Mouse (Mus musculus): ENCODE measurements around the gene Casq1. TPM values are rescaled to one million over a fixed set of nuclear protein-coding genes. Genes with fewer than 3 reads are reported as not detected.

Gene Casq1
- polyA plus RNA-seq, 1 experiment from 2014 or later = 2.4 TPM

DNA sequence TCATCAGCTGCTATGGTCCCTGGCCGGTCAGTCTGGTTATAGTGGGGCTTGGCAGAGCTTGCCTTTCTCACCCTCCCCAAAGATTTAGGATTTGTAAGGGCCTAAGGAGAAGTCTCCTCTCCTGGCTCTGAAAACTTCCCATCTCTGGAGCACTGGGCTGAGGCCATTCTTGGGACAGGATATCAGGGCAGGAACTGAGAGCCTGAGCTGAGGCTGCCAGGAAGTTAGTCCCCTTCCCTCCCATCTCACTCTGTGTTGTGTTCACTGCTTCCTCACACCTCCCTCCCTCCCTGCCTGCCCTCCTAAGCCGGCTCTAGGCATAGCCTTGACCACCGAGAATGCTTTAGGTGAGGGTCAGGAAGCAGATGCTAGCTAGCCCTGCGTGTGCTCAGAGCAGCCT is 16.1 kb downstream of the Casq1 start:
- H3K9ac ChIP-seq (ENCODE audit: low read depth, low read length) = 0 out of 2 replicates have a peak overlapping the region, but pooled peaks have one; percentile 5
- H3K36me3 ChIP-seq (ENCODE audit: insufficient read depth, low read length) = peaks cover 14% of the 10 kb centered on the region; the same call in 1 of the 2 replicates
- H3K27ac ChIP-seq = peak overlapping the region; percentile 79
- DNase-seq (ENCODE audit: low spot score) = peak; percentile 62
- no peak for ATAC-seq (replicated peaks; ENCODE audit: low FRiP score, low read depth)
- H3K4me3 ChIP-seq (replicated peaks; ENCODE audit: low read depth, low read length) = no peak overlapping the region
- no peak for TF ChIP-seq CTCF (IDR thresholded peaks at IDR 0.05; ENCODE audit: low read depth)
- H3K4me2 ChIP-seq (ENCODE audit: low read length) = 0 out of 2 replicates have a peak overlapping the region, but pooled peaks have one; percentile 9
- H3K9me3 ChIP-seq (replicated peaks; ENCODE audit: low read length) = no peaks in the 10 kb centered on the region
- H3K27me3 ChIP-seq (ENCODE audit: insufficient read depth, low read length) = no peaks in the 10 kb centered on the region
- 14% methylated on average over 4 of the region's 4 CpGs for whole genome bisulfite sequencing
- H3K4me1 ChIP-seq (replicated peaks; ENCODE audit: insufficient read depth, low read length) = peaks cover 53% of the 10 kb centered on the region

DNA sequence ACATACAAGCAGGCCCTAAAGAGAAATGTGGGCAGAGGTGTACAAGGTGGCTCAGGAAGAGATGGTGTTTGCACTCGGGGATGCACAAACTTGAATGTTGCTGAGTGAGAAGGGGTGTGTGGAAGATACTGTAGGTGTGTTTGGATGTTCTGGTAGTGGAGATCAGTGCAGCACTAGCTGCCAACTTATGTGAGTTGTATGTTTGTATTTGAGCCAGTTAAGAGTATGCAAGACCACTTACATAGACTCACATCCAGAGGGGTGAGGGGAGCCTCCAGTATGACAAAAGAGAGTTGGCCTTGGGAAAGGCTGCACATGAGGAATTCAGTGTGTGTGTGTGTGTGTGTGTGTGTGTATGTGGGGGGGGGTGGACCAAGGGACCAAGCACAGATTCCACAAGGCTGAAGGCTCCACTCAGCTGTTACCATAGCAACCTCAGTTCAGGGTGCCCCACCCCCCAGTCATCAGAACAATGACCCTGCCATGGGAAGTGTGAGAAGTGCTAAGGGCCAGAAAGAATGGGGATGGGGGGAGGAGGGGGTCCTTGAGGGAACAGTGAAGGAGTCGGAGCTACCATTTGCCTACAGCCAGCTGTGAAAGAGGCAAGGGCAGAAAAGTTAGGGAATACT is 16.7 kb downstream of the Casq1 start:
- Histone ChIP-seq H3K4me1 (replicated peaks; ENCODE audit: insufficient read depth, low read length) (peaks cover 53% of the 10 kb centered on the region), H3K36me3 (ENCODE audit: insufficient read depth, low read length) (peaks cover 20% of the 10 kb centered on the region; the same call in 1 of the 2 replicates), H3K27ac (peak overlapping the region; percentile 79), H3K4me2 (ENCODE audit: low read length) (0 out of 2 replicates have a peak overlapping the region, but pooled peaks have one; percentile 9), H3K4me3 (replicated peaks; ENCODE audit: low read depth, low read length) (no peak overlapping the region), H3K9ac (ENCODE audit: low read depth, low read length) (0 out of 2 replicates have a peak overlapping the region, but pooled peaks have one; percentile 5), H3K27me3 (ENCODE audit: insufficient read depth, low read length) (no peaks in the 10 kb centered on the region), H3K9me3 (replicated peaks; ENCODE audit: low read length) (no peaks in the 10 kb centered on the region)
- no peak for TF ChIP-seq CTCF (IDR thresholded peaks at IDR 0.05; ENCODE audit: low read depth)
- DNase-seq (ENCODE audit: low spot score) = peak; percentile 46
- WGBS = 29% methylated on average over 2 of the region's 2 CpGs
- ATAC-seq (replicated peaks; ENCODE audit: low FRiP score, low read depth) = peak; percentile 5; the same call in 1 of the 2 replicates

DNA sequence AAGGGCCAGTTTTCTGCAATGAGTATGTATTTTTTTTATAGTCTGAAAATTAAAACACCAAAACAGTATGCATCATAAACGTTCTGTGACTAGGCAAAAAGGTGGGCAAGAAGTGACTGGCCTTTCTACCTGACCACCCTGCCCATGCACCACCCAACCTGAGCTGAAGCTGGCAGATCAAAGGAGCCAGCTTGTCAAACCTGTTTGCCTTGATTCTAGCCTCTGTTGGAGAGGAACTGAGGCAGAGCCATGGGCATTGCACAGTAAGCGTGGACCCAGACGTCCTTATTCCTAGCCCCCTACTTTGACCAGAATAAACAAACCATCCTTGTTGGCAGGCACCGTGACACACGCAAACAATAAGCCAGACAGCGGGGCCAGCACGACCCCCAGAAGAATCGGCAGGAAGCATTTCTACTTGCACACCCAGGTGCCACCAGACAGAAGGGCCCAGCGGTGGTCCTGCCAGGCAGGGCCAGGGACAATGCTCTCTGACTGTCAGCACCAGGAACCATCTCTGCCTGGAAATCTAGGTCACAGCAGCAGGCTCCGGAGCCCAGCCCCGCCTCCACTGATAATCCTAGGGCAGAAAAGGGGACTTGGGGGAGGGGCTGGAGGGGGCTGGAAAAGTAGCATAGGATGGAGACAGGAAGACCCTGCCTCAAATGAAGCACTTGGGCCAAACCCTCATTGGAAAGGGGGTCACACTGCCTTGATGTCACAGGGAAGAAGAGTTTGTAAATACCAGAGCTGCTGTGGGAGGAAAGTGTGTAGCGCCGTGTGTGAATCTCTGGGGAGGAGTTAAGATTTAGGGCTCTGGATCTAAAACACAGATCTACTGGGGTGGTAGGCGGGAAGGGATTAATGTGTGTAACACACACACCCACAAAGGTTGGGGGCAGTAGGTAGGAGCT is 17.4 kb downstream of the Casq1 start:
- Histone ChIP-seq H3K4me1 (replicated peaks; ENCODE audit: insufficient read depth, low read length) (peaks cover 50% of the 10 kb centered on the region), H3K4me3 (replicated peaks; ENCODE audit: low read depth, low read length) (no peak overlapping the region), H3K9ac (ENCODE audit: low read depth, low read length) (no peak overlapping the region), H3K4me2 (ENCODE audit: low read length) (peak overlapping the region; percentile 13; the same call in 1 of the 2 replicates), H3K27me3 (ENCODE audit: insufficient read depth, low read length) (no peaks in the 10 kb centered on the region), H3K36me3 (ENCODE audit: insufficient read depth, low read length) (peaks cover 28% of the 10 kb centered on the region), H3K9me3 (replicated peaks; ENCODE audit: low read length) (no peaks in the 10 kb centered on the region), H3K27ac (peak overlapping the region; percentile 79)
- WGBS = 29% methylated on average over 14 of the region's 14 CpGs
- DNase-seq (ENCODE audit: low spot score) (no peak), ATAC-seq (replicated peaks; ENCODE audit: low FRiP score, low read depth) (no peak)
- no peak for TF ChIP-seq CTCF (IDR thresholded peaks at IDR 0.05; ENCODE audit: low read depth)

DNA sequence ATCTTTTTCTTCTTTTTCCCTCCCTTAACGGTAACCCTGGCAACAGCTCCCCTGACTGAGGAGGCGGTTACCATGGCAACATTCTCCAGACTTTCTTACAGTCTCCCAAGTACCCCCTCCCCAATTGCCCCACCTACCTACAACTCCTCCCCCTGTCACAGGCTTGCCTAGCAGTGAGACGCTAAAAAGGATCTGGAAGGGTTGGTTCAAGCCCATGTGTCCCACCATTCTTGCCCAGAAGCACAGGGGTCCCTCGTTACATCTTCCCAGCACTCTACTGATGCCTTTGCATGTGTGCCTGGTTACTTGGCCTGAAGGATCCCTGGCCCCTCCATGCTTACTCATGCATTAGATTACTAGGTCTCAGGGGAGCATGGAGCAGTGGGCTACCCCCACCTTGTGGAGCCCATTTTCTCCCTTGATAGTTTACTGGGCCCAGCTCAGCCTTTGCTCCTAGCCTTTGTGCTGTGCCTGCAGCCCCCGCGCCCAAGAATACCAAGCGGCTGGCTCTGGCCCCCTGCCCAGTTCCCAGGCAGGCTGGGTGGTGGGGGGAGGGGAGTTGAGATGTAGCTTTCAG is 18.7 kb downstream of the Casq1 start:
- H3K4me3 ChIP-seq (replicated peaks; ENCODE audit: low read depth, low read length) = no peak overlapping the region
- peaks cover 46% of the 10 kb centered on the region for H3K4me1 ChIP-seq (replicated peaks; ENCODE audit: insufficient read depth, low read length)
- H3K4me2 ChIP-seq (ENCODE audit: low read length) = no peak overlapping the region
- H3K27ac ChIP-seq = no peak overlapping the region
- H3K27me3 ChIP-seq (ENCODE audit: insufficient read depth, low read length) = no peaks in the 10 kb centered on the region
- ATAC-seq (replicated peaks; ENCODE audit: low FRiP score, low read depth) (no peak), DNase-seq (ENCODE audit: low spot score) (no peak)
- TF ChIP-seq CTCF (IDR thresholded peaks at IDR 0.05; ENCODE audit: low read depth) = no peak
- 61% methylated on average over 7 of the region's 7 CpGs for WGBS
- H3K9me3 ChIP-seq (replicated peaks; ENCODE audit: low read length) = no peaks in the 10 kb centered on the region
- peaks cover 41% of the 10 kb centered on the region for H3K36me3 ChIP-seq (ENCODE audit: insufficient read depth, low read length)
- no peak overlapping the region for H3K9ac ChIP-seq (ENCODE audit: low read depth, low read length)

DNA sequence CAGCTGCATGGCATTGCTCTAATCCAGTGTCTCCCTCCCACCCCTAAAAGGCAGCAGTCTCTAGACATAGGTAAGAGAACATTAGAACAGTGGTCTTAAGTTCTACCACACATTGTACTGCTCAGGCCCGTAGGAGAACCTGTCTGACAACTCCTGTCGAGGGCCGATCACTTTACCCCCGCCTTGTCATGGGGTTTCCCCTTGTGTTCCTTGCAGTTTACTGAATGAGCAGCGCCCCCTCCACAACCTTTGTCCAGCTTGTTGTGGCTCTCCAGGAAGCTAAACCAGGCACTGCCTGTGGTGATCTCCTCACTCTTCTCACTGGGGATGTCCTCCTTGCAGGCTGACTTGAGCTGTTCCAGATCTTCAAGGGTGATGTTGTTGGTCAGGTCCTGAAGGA is 19.5 kb downstream of the Casq1 start:
- H3K9me3 ChIP-seq (replicated peaks; ENCODE audit: low read length) = no peaks in the 10 kb centered on the region
- 72% methylated on average over 5 of the region's 5 CpGs for WGBS
- H3K4me3 ChIP-seq (replicated peaks; ENCODE audit: low read depth, low read length) = no peak overlapping the region
- H3K36me3 ChIP-seq (ENCODE audit: insufficient read depth, low read length) = peaks cover 48% of the 10 kb centered on the region
- ATAC-seq (replicated peaks; ENCODE audit: low FRiP score, low read depth) = no peak
- no peak overlapping the region for H3K4me2 ChIP-seq (ENCODE audit: low read length)
- no peak for DNase-seq (ENCODE audit: low spot score)
- no peaks in the 10 kb centered on the region for H3K27me3 ChIP-seq (ENCODE audit: insufficient read depth, low read length)
- no peak overlapping the region for H3K27ac ChIP-seq
- no peak for TF ChIP-seq CTCF (IDR thresholded peaks at IDR 0.05; ENCODE audit: low read depth)
- H3K9ac ChIP-seq (ENCODE audit: low read depth, low read length) = no peak overlapping the region
- H3K4me1 ChIP-seq (replicated peaks; ENCODE audit: insufficient read depth, low read length) = peaks cover 39% of the 10 kb centered on the region

DNA sequence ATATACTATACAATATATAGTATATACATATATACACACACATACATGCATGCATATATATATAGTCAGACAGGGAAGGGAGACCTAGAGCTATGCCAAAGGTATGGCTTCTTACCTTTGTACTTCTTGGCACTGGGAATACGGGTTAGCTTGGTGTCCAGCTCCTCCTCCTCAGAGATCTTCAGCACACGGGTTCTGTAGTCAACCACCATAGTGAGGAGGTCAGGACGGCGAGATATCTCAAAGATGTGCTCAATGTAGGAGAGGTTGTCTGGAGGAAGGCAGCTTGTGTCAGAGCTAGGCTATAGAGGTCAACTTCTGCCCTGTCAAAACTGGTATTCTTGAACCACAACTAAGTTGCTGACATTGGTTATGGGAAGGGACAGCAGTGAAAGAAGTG is 20.7 kb downstream of the Casq1 start:
- 84% methylated on average over 4 of the region's 4 CpGs for WGBS
- H3K4me3 ChIP-seq (replicated peaks; ENCODE audit: low read depth, low read length) = no peak overlapping the region
- H3K27me3 ChIP-seq (ENCODE audit: insufficient read depth, low read length) = no peaks in the 10 kb centered on the region
- ATAC-seq (replicated peaks; ENCODE audit: low FRiP score, low read depth) = no peak
- no peaks in the 10 kb centered on the region for H3K9me3 ChIP-seq (replicated peaks; ENCODE audit: low read length)
- no peak for TF ChIP-seq CTCF (IDR thresholded peaks at IDR 0.05; ENCODE audit: low read depth)
- no peak for DNase-seq (ENCODE audit: low spot score)
- no peak overlapping the region for H3K9ac ChIP-seq (ENCODE audit: low read depth, low read length)
- H3K4me1 ChIP-seq (replicated peaks; ENCODE audit: insufficient read depth, low read length) = peaks cover 28% of the 10 kb centered on the region
- H3K36me3 ChIP-seq (ENCODE audit: insufficient read depth, low read length) = peaks cover 58% of the 10 kb centered on the region
- no peak overlapping the region for H3K4me2 ChIP-seq (ENCODE audit: low read length)
- H3K27ac ChIP-seq = no peak overlapping the region

All from kidney, postnatal 0 days (tissue).